In the genomic region with DNA sequence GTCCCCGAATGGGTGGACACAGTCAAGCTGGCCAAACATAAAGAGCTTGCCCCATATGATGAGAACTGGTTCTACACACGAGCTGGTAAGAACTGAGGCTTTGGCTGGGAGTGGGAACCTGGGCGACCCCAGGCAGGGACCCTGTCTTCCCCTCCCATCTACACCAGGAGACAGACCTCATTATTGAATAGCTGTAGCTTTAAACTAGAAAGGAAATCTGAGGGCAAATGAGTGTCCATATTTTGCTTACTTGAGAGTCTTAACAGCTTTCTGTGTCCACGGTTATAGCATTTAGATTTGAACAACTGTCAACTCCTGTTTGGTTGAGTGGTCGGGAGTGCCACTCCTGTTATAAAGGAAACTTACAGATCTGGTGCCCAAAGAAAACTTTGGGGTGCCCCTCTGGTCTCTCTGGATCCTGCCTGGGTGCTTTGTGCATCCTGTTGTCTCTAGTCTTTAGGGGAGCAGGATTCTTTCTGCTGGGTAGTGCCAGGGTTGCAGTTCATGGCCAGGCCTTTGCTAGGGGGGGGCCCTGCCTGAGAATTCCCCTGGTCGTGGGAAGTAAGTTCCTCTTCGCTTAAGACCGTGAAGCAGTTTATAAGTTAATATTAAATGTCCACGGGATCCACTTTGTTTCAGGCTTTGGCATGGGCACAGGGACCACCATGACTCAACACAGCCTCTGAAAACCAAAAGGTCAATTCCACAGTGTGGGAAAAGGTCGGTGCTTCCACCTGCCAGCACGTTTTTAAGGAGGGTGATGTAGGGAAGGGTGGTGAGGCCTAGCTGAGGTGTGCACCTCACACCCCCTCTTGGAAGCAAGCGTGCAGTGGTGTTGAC, we compare ENCODE assay signal across 1 mouse cellular context.
A peak's percentile ranks its signal among the peaks of the same experiment; 100 is the strongest.
TF ChIP-seq lines count a peak whose summit lies in the region.

No protein-coding gene starts in this region.

TF ChIP-seq in CH12.LX, 34 proteins besides CTCF, POLR2A, EP300 and RAD21:
- no peak for TF ChIP-seq USF1 (IDR thresholded peaks at IDR 0.05; ENCODE audit: low read depth, low read length)
- 0 out of 2 replicates have a peak, but pooled peaks have one; percentile 13 for TF ChIP-seq MYC (IDR thresholded peaks at IDR 0.05; ENCODE audit: low read depth, low read length)
- 0 out of 2 replicates have a peak, but pooled peaks have one; percentile 5 for TF ChIP-seq MAFK (IDR thresholded peaks at IDR 0.05; ENCODE audit: insufficient replicate concordance, low read length)
- TF ChIP-seq E2F4 (IDR thresholded peaks at IDR 0.05; ENCODE audit: insufficient replicate concordance, low read depth, low read length): no peak
- no peak for TF ChIP-seq UBTF (IDR thresholded peaks at IDR 0.05; ENCODE audit: low read depth, low read length)
- TF ChIP-seq ETS1 (conservative IDR thresholded peaks at IDR 0.05; ENCODE audit: low read depth, low read length): no peak
- TF ChIP-seq ZNF384 (IDR thresholded peaks at IDR 0.05; ENCODE audit: low read depth, low read length): no peak
- TF ChIP-seq ZKSCAN1 (IDR thresholded peaks at IDR 0.05; ENCODE audit: borderline replicate concordance, low read depth, low read length): no peak
- TF ChIP-seq BHLHE40 (IDR thresholded peaks at IDR 0.05; ENCODE audit: low read depth, low read length): 0 out of 2 replicates have a peak, but pooled peaks have one; percentile 21
- TF ChIP-seq TBP (conservative IDR thresholded peaks at IDR 0.05; ENCODE audit: low read depth, low read length): no peak
- no peak for TF ChIP-seq NRF1 (IDR thresholded peaks at IDR 0.05; ENCODE audit: low read depth, low read length)
- no peak for TF ChIP-seq KAT2A (IDR thresholded peaks at IDR 0.05; ENCODE audit: insufficient replicate concordance, low read length)
- no peak for TF ChIP-seq SIN3A (IDR thresholded peaks at IDR 0.05; ENCODE audit: low read length)
- no peak for TF ChIP-seq PAX5 (IDR thresholded peaks at IDR 0.05; ENCODE audit: low read length)
- TF ChIP-seq HCFC1 (IDR thresholded peaks at IDR 0.05; ENCODE audit: low read depth, low read length): no peak
- TF ChIP-seq USF2 (conservative IDR thresholded peaks at IDR 0.05; ENCODE audit: low read depth, low read length): no peak
- no peak for TF ChIP-seq ZC3H11A (IDR thresholded peaks at IDR 0.05; ENCODE audit: low read depth, low read length)
- TF ChIP-seq RCOR1 (conservative IDR thresholded peaks at IDR 0.05; ENCODE audit: low read depth, low read length): no peak
- no peak for TF ChIP-seq MEF2A (IDR thresholded peaks at IDR 0.05; ENCODE audit: borderline replicate concordance, low read depth, low read length)
- no peak for TF ChIP-seq JUN (IDR thresholded peaks at IDR 0.05; ENCODE audit: insufficient read depth, low read depth, low read length)
